10 mouse cellular contexts compared by ENCODE assay signal in genomic region chr14:55113351-55113974, GRCm38 (mm10). TPM values are rescaled to one million over a fixed set of nuclear protein-coding genes. Genes with fewer than 3 reads are reported as not detected.
DNase-seq lines count a peak whose midpoint lies in the region; ATAC-seq and TF ChIP-seq lines count a peak whose summit lies in the region.
"Had no signal": no experiment of that assay in that cellular context is flagged by ENCODE, and none has a peak within 500 bp of the region (broad histone marks: within the 10 kb centered on the region; RNA-seq: fewer than 3 reads in every experiment).

No protein-coding gene starts in this region.

- peaks cover 89% of the 10 kb centered on the region for H3K27me3 ChIP-seq in liver, embryonic 11.5 days (replicated peaks; ENCODE audit: control insufficient read depth, insufficient read depth, low read length)
- peaks cover 99% of the 10 kb centered on the region for H3K27me3 ChIP-seq in liver, embryonic 12.5 days (replicated peaks)
- peaks cover 47% of the 10 kb centered on the region for H3K27me3 ChIP-seq in hindbrain, embryonic 11.5 days (ENCODE audit: control insufficient read depth, insufficient read depth, low read length)
- peaks cover 3% of the 10 kb centered on the region; the same call in 1 of the 2 replicates for H3K27me3 ChIP-seq in neural tube, embryonic 14.5 days (ENCODE audit: control insufficient read depth, insufficient read depth, low read length)

- no peak for ATAC-seq in liver, embryonic 11.5 days (replicated peaks; ENCODE audit: low FRiP score)
- ATAC-seq in liver, embryonic 12.5 days: no peak
- ATAC-seq in hindbrain, embryonic 11.5 days (ENCODE audit: low FRiP score): no peak
- no peak for ATAC-seq in neural tube, embryonic 14.5 days (ENCODE audit: low read depth)

- H3K27ac ChIP-seq in liver, embryonic 11.5 days (ENCODE audit: low read depth, low read length): no peak overlapping the region
- H3K27ac ChIP-seq in liver, embryonic 12.5 days: no peak overlapping the region
- peak overlapping the region; percentile 69; the same call in 1 of the 2 replicates for H3K27ac ChIP-seq in cortical plate, adult 2 months (ENCODE audit: insufficient read depth, low read length)
- H3K27ac ChIP-seq in hindbrain, embryonic 11.5 days (ENCODE audit: low read depth, low read length): no peak overlapping the region
- H3K27ac ChIP-seq in neural tube, embryonic 14.5 days (ENCODE audit: low read depth, low read length): no peak overlapping the region

- 52% methylated on average over 51 of the region's 51 CpGs for WGBS in liver, embryonic 11.5 days
- WGBS in liver, embryonic 12.5 days (ENCODE audit: insufficient replicate concordance): 55% methylated on average over 51 of the region's 51 CpGs
- WGBS in hindbrain, embryonic 11.5 days: 69% methylated on average over 50 of the region's 51 CpGs
- WGBS in neural tube, embryonic 14.5 days: 80% methylated on average over 42 of the region's 51 CpGs

- no peak for DNase-seq in liver, embryonic 11.5 days (ENCODE audit: low spot score)
- DNase-seq in hindbrain, embryonic 11.5 days (ENCODE audit: low spot score): no peak
- no peak for DNase-seq in B cell, adult 2 months
- no peak for DNase-seq in ovary, postnatal 10 days (ENCODE audit: low spot score)
- DNase-seq: kidney, postnatal 14 days; lung, adult 18-20 months; right cerebral cortex, postnatal 25 days had no signal

- TF ChIP-seq CTCF in cortical plate, adult 2 months (IDR thresholded peaks at IDR 0.05; ENCODE audit: extremely low read depth, insufficient read depth, low read length): no peak

- no peak overlapping the region for H3K4me3 ChIP-seq in liver, embryonic 11.5 days (ENCODE audit: low read depth, low read length)
- H3K4me3 ChIP-seq in liver, embryonic 12.5 days: no peak overlapping the region
- peak overlapping the region; percentile 99; the same call in 1 of the 2 replicates for H3K4me3 ChIP-seq in cortical plate, adult 2 months (ENCODE audit: insufficient read depth, low read length)
- no peak overlapping the region for H3K4me3 ChIP-seq in hindbrain, embryonic 11.5 days (ENCODE audit: low read depth, low read length)
- peak overlapping the region; percentile 52 for H3K4me3 ChIP-seq in neural tube, embryonic 14.5 days (ENCODE audit: low read depth, low read length)

- peak overlapping the region; percentile 38 for H3K4me2 ChIP-seq in liver, embryonic 11.5 days
- no peak overlapping the region; the same call in 1 of the 2 replicates for H3K4me2 ChIP-seq in liver, embryonic 12.5 days
- peak overlapping the region; percentile 6; the same call in 1 of the 2 replicates for H3K4me2 ChIP-seq in hindbrain, embryonic 11.5 days (replicated peaks; ENCODE audit: low read depth, low read length)
- peak overlapping the region; percentile 58 for H3K4me2 ChIP-seq in neural tube, embryonic 14.5 days (ENCODE audit: low read depth, low read length)

- TF ChIP-seq POLR2A in cortical plate, adult 2 months (IDR thresholded peaks at IDR 0.05; ENCODE audit: extremely low read depth, insufficient read depth, low read length): no peak

- peaks cover 20% of the 10 kb centered on the region for H3K4me1 ChIP-seq in liver, embryonic 11.5 days (replicated peaks; ENCODE audit: control insufficient read depth, insufficient read depth, low read length)
- peaks cover 20% of the 10 kb centered on the region for H3K4me1 ChIP-seq in liver, embryonic 12.5 days
- H3K4me1 ChIP-seq in cortical plate, adult 2 months (ENCODE audit: control insufficient read depth, insufficient read depth, low read length): peaks cover 8% of the 10 kb centered on the region
- H3K4me1 ChIP-seq in hindbrain, embryonic 11.5 days (replicated peaks; ENCODE audit: control insufficient read depth, insufficient read depth, low read length): peaks cover 14% of the 10 kb centered on the region
- H3K4me1 ChIP-seq in neural tube, embryonic 14.5 days (ENCODE audit: control insufficient read depth, insufficient read depth, low read length): peaks cover 21% of the 10 kb centered on the region

- H3K36me3 ChIP-seq in liver, embryonic 11.5 days (ENCODE audit: control insufficient read depth, insufficient read depth, low read length): no peaks in the 10 kb centered on the region
- no peaks in the 10 kb centered on the region for H3K36me3 ChIP-seq in liver, embryonic 12.5 days
- no peaks in the 10 kb centered on the region for H3K36me3 ChIP-seq in hindbrain, embryonic 11.5 days (ENCODE audit: control insufficient read depth, insufficient read depth, low read length)
- peaks cover 4% of the 10 kb centered on the region; the same call in 1 of the 2 replicates for H3K36me3 ChIP-seq in neural tube, embryonic 14.5 days (ENCODE audit: control insufficient read depth, insufficient read depth, low read length)

- H3K9me3 ChIP-seq in liver, embryonic 11.5 days (ENCODE audit: control insufficient read depth, low read length): no peaks in the 10 kb centered on the region
- H3K9me3 ChIP-seq in liver, embryonic 12.5 days (replicated peaks): no peaks in the 10 kb centered on the region
- no peaks in the 10 kb centered on the region for H3K9me3 ChIP-seq in hindbrain, embryonic 11.5 days (ENCODE audit: control insufficient read depth, low read length)
- H3K9me3 ChIP-seq in neural tube, embryonic 14.5 days (ENCODE audit: control insufficient read depth, low read length): no peaks in the 10 kb centered on the region

- no peak overlapping the region for H3K9ac ChIP-seq in liver, embryonic 11.5 days (ENCODE audit: low read depth, low read length)
- no peak overlapping the region for H3K9ac ChIP-seq in liver, embryonic 12.5 days
- H3K9ac ChIP-seq in hindbrain, embryonic 11.5 days (ENCODE audit: low read depth, low read length): no peak overlapping the region
- no peak overlapping the region for H3K9ac ChIP-seq in neural tube, embryonic 14.5 days (replicated peaks; ENCODE audit: low read depth, low read length)

RNA-seq across cellular contexts. Expression of gene Jph4, which starts 3.3 kb away (rescaled TPM):
- polyA plus RNA-seq in liver, embryonic 11.5 days (2014; fragmentation: Nextera tagmentation; extraction: Ambion mirVana): 0.44 and 0.60 TPM in 2 replicates
- 0.15 and 0.18 TPM in 2 replicates for polyA plus RNA-seq in liver, embryonic 12.5 days (2016; fragmentation: Nextera tagmentation; extraction: Ambion mirVana)
- polyA plus RNA-seq in cortical plate, adult 2 months (2012; rRNA removed): 244 and 247 TPM in 2 replicates
- 2.8 and 3.3 TPM in 2 replicates for polyA plus RNA-seq in hindbrain, embryonic 11.5 days (2014; fragmentation: Nextera tagmentation; extraction: Ambion mirVana)
- polyA plus RNA-seq in neural tube, embryonic 14.5 days (2014; fragmentation: Nextera tagmentation; extraction: Ambion mirVana): 36.2 and 41.3 TPM in 2 replicates

RNA-seq across cellular contexts. Expression of gene Ap1g2, which starts 7.1 kb away (rescaled TPM):
- polyA plus RNA-seq in liver, embryonic 11.5 days (2014; fragmentation: Nextera tagmentation; extraction: Ambion mirVana): 45.1 and 52.9 TPM in 2 replicates
- 34.0 and 34.5 TPM in 2 replicates for polyA plus RNA-seq in liver, embryonic 12.5 days (2016; fragmentation: Nextera tagmentation; extraction: Ambion mirVana)
- 14.7 and 15.4 TPM in 2 replicates for polyA plus RNA-seq in cortical plate, adult 2 months (2012; rRNA removed)
- polyA plus RNA-seq in hindbrain, embryonic 11.5 days (2014; fragmentation: Nextera tagmentation; extraction: Ambion mirVana): 9.0 and 9.4 TPM in 2 replicates
- 5.4 and 7.0 TPM in 2 replicates for polyA plus RNA-seq in neural tube, embryonic 14.5 days (2014; fragmentation: Nextera tagmentation; extraction: Ambion mirVana)

RNA-seq across cellular contexts. Expression of gene Thtpa, which starts 18.9 kb away (rescaled TPM):
- 10.5 and 12.6 TPM in 2 replicates for polyA plus RNA-seq in liver, embryonic 11.5 days (2014; fragmentation: Nextera tagmentation; extraction: Ambion mirVana)
- 6.9 TPM in 2 replicates for polyA plus RNA-seq in liver, embryonic 12.5 days (2016; fragmentation: Nextera tagmentation; extraction: Ambion mirVana)
- 13.8 and 14.5 TPM in 2 replicates for polyA plus RNA-seq in cortical plate, adult 2 months (2012; rRNA removed)
- polyA plus RNA-seq in hindbrain, embryonic 11.5 days (2014; fragmentation: Nextera tagmentation; extraction: Ambion mirVana): 18.2 and 20.9 TPM in 2 replicates
- 29.3 and 32.0 TPM in 2 replicates for polyA plus RNA-seq in neural tube, embryonic 14.5 days (2014; fragmentation: Nextera tagmentation; extraction: Ambion mirVana)

RNA-seq across cellular contexts. Expression of gene Zfhx2, which starts 21.3 kb away (rescaled TPM):
- 2.1 and 2.8 TPM in 2 replicates for polyA plus RNA-seq in liver, embryonic 11.5 days (2014; fragmentation: Nextera tagmentation; extraction: Ambion mirVana)
- polyA plus RNA-seq in liver, embryonic 12.5 days (2016; fragmentation: Nextera tagmentation; extraction: Ambion mirVana): 2.4 and 2.5 TPM in 2 replicates
- 13.0 and 13.1 TPM in 2 replicates for polyA plus RNA-seq in cortical plate, adult 2 months (2012; rRNA removed)
- 16.1 and 20.8 TPM in 2 replicates for polyA plus RNA-seq in hindbrain, embryonic 11.5 days (2014; fragmentation: Nextera tagmentation; extraction: Ambion mirVana)
- polyA plus RNA-seq in neural tube, embryonic 14.5 days (2014; fragmentation: Nextera tagmentation; extraction: Ambion mirVana): 23.9 and 27.3 TPM in 2 replicates

Comparison
In these comparisons a context has a peak if more than half of its experiments do, and no peak if none do; other contexts are left out.
1. H3K4me3 ChIP-seq: peak in cortical plate, adult 2 months (single experiment) and neural tube, embryonic 14.5 days (single experiment); none in liver, embryonic 11.5 days (single experiment), liver, embryonic 12.5 days (single experiment) and hindbrain, embryonic 11.5 days (single experiment).